Mouse (Mus musculus): ENCODE data around the gene Son. TPM values are rescaled to one million over a fixed set of nuclear protein-coding genes. Genes with fewer than 3 reads are reported as not detected.
A peak's percentile ranks its signal among the peaks of the same experiment; 100 is the strongest.

Gene Son
- polyA plus RNA-seq, 1 experiment from 2014 or later, result 129 TPM

- Histone ChIP-seq H3K36me3 (ENCODE audit: control insufficient read depth, insufficient read depth) (peaks cover 7% of the 10 kb centered on the region; the same call in 1 of the 2 replicates), H3K9me3 (ENCODE audit: control insufficient read depth, low read length) (no peaks in the 10 kb centered on the region), H3K4me1 (replicated peaks; ENCODE audit: control insufficient read depth, insufficient read depth, low read length) (peaks cover 16% of the 10 kb centered on the region), H3K4me3 (replicated peaks; ENCODE audit: low read length) (peak within 1 kb of the TSS; percentile 83), H3K4me2 (ENCODE audit: low read length) (peak within 1 kb of the TSS; percentile 80), H3K27ac (ENCODE audit: low read length) (peak within 1 kb of the TSS; percentile 98), H3K27me3 (replicated peaks; ENCODE audit: control insufficient read depth, insufficient read depth, low read length) (no peaks in the 10 kb centered on the region), H3K9ac (replicated peaks; ENCODE audit: low read depth, low read length) (peak within 1 kb of the TSS; percentile 75)
- peak; percentile 83 for ATAC-seq
- 0% methylated on average over 59 of the region's 59 CpGs for WGBS
These were observed 456 bp upstream of the Son start, which contains the start of gene Gart for GRCm38 (mm10) chr16:91646681-91647419. Gart (minus strand) TSS chr16:91646952.

GRCm38 (mm10) chr16:91648220-91648550, 879 bp downstream of the Son start:
- under 1% methylated on average over 25 of the region's 25 CpGs for WGBS
- H3K9ac ChIP-seq (replicated peaks; ENCODE audit: low read depth, low read length), result peak overlapping the region; percentile 75
- peak overlapping the region; percentile 83 for H3K4me3 ChIP-seq (replicated peaks; ENCODE audit: low read length)
- H3K4me1 ChIP-seq (replicated peaks; ENCODE audit: control insufficient read depth, insufficient read depth, low read length), result peaks cover 16% of the 10 kb centered on the region
- no peaks in the 10 kb centered on the region for H3K27me3 ChIP-seq (replicated peaks; ENCODE audit: control insufficient read depth, insufficient read depth, low read length)
- peak; percentile 43 for ATAC-seq
- no peaks in the 10 kb centered on the region for H3K9me3 ChIP-seq (ENCODE audit: control insufficient read depth, low read length)
- peaks cover 7% of the 10 kb centered on the region for H3K36me3 ChIP-seq (ENCODE audit: control insufficient read depth, insufficient read depth)
- peak overlapping the region; percentile 95 for H3K27ac ChIP-seq (ENCODE audit: low read length)
- H3K4me2 ChIP-seq (ENCODE audit: low read length), result peak overlapping the region; percentile 81

GRCm38 (mm10) chr16:91649246-91649645, 1.9 kb downstream of the Son start:
- Histone ChIP-seq H3K27me3 (replicated peaks; ENCODE audit: control insufficient read depth, insufficient read depth, low read length) (no peaks in the 10 kb centered on the region), H3K27ac (ENCODE audit: low read length) (no peak overlapping the region), H3K9ac (replicated peaks; ENCODE audit: low read depth, low read length) (no peak overlapping the region), H3K4me1 (replicated peaks; ENCODE audit: control insufficient read depth, insufficient read depth, low read length) (peaks cover 16% of the 10 kb centered on the region), H3K4me2 (ENCODE audit: low read length) (peak overlapping the region; percentile 56), H3K9me3 (ENCODE audit: control insufficient read depth, low read length) (no peaks in the 10 kb centered on the region), H3K4me3 (replicated peaks; ENCODE audit: low read length) (peak overlapping the region; percentile 31), H3K36me3 (ENCODE audit: control insufficient read depth, insufficient read depth) (peaks cover 7% of the 10 kb centered on the region)
- ATAC-seq, result no peak
- 57% methylated on average over 3 of the region's 3 CpGs for WGBS

- Histone ChIP-seq H3K36me3 (ENCODE audit: control insufficient read depth, insufficient read depth) (peaks cover 10% of the 10 kb centered on the region), H3K9me3 (ENCODE audit: control insufficient read depth, low read length) (no peaks in the 10 kb centered on the region), H3K9ac (replicated peaks; ENCODE audit: low read depth, low read length) (no peak overlapping the region), H3K27ac (ENCODE audit: low read length) (no peak overlapping the region), H3K4me1 (replicated peaks; ENCODE audit: control insufficient read depth, insufficient read depth, low read length) (peaks cover 16% of the 10 kb centered on the region), H3K4me3 (replicated peaks; ENCODE audit: low read length) (no peak overlapping the region), H3K27me3 (replicated peaks; ENCODE audit: control insufficient read depth, insufficient read depth, low read length) (no peaks in the 10 kb centered on the region), H3K4me2 (ENCODE audit: low read length) (no peak overlapping the region)
- ATAC-seq, result no peak
These were observed 2.5 kb downstream of the Son start for GRCm38 (mm10) chr16:91649781-91650180.

- H3K27me3 ChIP-seq (replicated peaks; ENCODE audit: control insufficient read depth, insufficient read depth, low read length), result no peaks in the 10 kb centered on the region
- no peak overlapping the region for H3K4me2 ChIP-seq (ENCODE audit: low read length)
- H3K4me3 ChIP-seq (replicated peaks; ENCODE audit: low read length), result no peak overlapping the region
- no peak overlapping the region for H3K9ac ChIP-seq (replicated peaks; ENCODE audit: low read depth, low read length)
- peaks cover 33% of the 10 kb centered on the region for H3K36me3 ChIP-seq (ENCODE audit: control insufficient read depth, insufficient read depth)
- 91% methylated on average over 3 of the region's 3 CpGs for WGBS
- peaks cover 12% of the 10 kb centered on the region for H3K4me1 ChIP-seq (replicated peaks; ENCODE audit: control insufficient read depth, insufficient read depth, low read length)
- no peak for ATAC-seq
- H3K27ac ChIP-seq (ENCODE audit: low read length), result no peak overlapping the region
- H3K9me3 ChIP-seq (ENCODE audit: control insufficient read depth, low read length), result no peaks in the 10 kb centered on the region
These were observed 4.9 kb downstream of the Son start for GRCm38 (mm10) chr16:91652191-91652590.

- no peaks in the 10 kb centered on the region for H3K27me3 ChIP-seq (replicated peaks; ENCODE audit: control insufficient read depth, insufficient read depth, low read length)
- no peak overlapping the region for H3K9ac ChIP-seq (replicated peaks; ENCODE audit: low read depth, low read length)
- no peak overlapping the region for H3K27ac ChIP-seq (ENCODE audit: low read length)
- no peaks in the 10 kb centered on the region for H3K9me3 ChIP-seq (ENCODE audit: control insufficient read depth, low read length)
- H3K36me3 ChIP-seq (ENCODE audit: control insufficient read depth, insufficient read depth), result peaks cover 64% of the 10 kb centered on the region
- no peak overlapping the region for H3K4me3 ChIP-seq (replicated peaks; ENCODE audit: low read length)
- no peak overlapping the region for H3K4me2 ChIP-seq (ENCODE audit: low read length)
- 97% methylated on average over 9 of the region's 9 CpGs for WGBS
- ATAC-seq, result no peak
- H3K4me1 ChIP-seq (replicated peaks; ENCODE audit: control insufficient read depth, insufficient read depth, low read length), result no peaks in the 10 kb centered on the region; the same call in none of the 2 replicates
These were observed 8.0 kb downstream of the Son start for GRCm38 (mm10) chr16:91655285-91655684.

GRCm38 (mm10) chr16:91657285-91657684, 10.0 kb downstream of the Son start:
- no peak overlapping the region for H3K4me3 ChIP-seq (replicated peaks; ENCODE audit: low read length)
- H3K27me3 ChIP-seq (replicated peaks; ENCODE audit: control insufficient read depth, insufficient read depth, low read length), result no peaks in the 10 kb centered on the region
- no peak overlapping the region for H3K9ac ChIP-seq (replicated peaks; ENCODE audit: low read depth, low read length)
- no peaks in the 10 kb centered on the region for H3K9me3 ChIP-seq (ENCODE audit: control insufficient read depth, low read length)
- 98% methylated on average over 17 of the region's 17 CpGs for WGBS
- no peak overlapping the region for H3K4me2 ChIP-seq (ENCODE audit: low read length)
- H3K36me3 ChIP-seq (ENCODE audit: control insufficient read depth, insufficient read depth), result peaks cover 69% of the 10 kb centered on the region
- no peak overlapping the region for H3K27ac ChIP-seq (ENCODE audit: low read length)
- H3K4me1 ChIP-seq (replicated peaks; ENCODE audit: control insufficient read depth, insufficient read depth, low read length), result peaks cover 5% of the 10 kb centered on the region
- no peak for ATAC-seq

GRCm38 (mm10) chr16:91658471-91658870, 11.2 kb downstream of the Son start:
- Histone ChIP-seq H3K9me3 (ENCODE audit: control insufficient read depth, low read length) (no peaks in the 10 kb centered on the region), H3K9ac (replicated peaks; ENCODE audit: low read depth, low read length) (no peak overlapping the region), H3K4me2 (ENCODE audit: low read length) (no peak overlapping the region), H3K27ac (ENCODE audit: low read length) (no peak overlapping the region), H3K4me3 (replicated peaks; ENCODE audit: low read length) (no peak overlapping the region), H3K36me3 (ENCODE audit: control insufficient read depth, insufficient read depth) (peaks cover 77% of the 10 kb centered on the region), H3K4me1 (replicated peaks; ENCODE audit: control insufficient read depth, insufficient read depth, low read length) (peaks cover 5% of the 10 kb centered on the region), H3K27me3 (replicated peaks; ENCODE audit: control insufficient read depth, insufficient read depth, low read length) (no peaks in the 10 kb centered on the region)
- 94% methylated on average over 5 of the region's 5 CpGs for WGBS
- ATAC-seq, result no peak

GRCm38 (mm10) chr16:91659798-91660197, 12.5 kb downstream of the Son start:
- H3K4me2 ChIP-seq (ENCODE audit: low read length), result no peak overlapping the region
- no peaks in the 10 kb centered on the region for H3K27me3 ChIP-seq (replicated peaks; ENCODE audit: control insufficient read depth, insufficient read depth, low read length)
- 97% methylated on average over 20 of the region's 20 CpGs for WGBS
- no peaks in the 10 kb centered on the region for H3K9me3 ChIP-seq (ENCODE audit: control insufficient read depth, low read length)
- peaks cover 5% of the 10 kb centered on the region for H3K4me1 ChIP-seq (replicated peaks; ENCODE audit: control insufficient read depth, insufficient read depth, low read length)
- H3K4me3 ChIP-seq (replicated peaks; ENCODE audit: low read length), result no peak overlapping the region
- H3K36me3 ChIP-seq (ENCODE audit: control insufficient read depth, insufficient read depth), result peaks cover 83% of the 10 kb centered on the region
- H3K27ac ChIP-seq (ENCODE audit: low read length), result no peak overlapping the region
- no peak for ATAC-seq
- H3K9ac ChIP-seq (replicated peaks; ENCODE audit: low read depth, low read length), result no peak overlapping the region

All from forebrain, embryonic 16.5 days (tissue).